Mouse (Mus musculus) kidney, postnatal 10 days (tissue): ENCODE data around the gene Npff.

Source experiments
- DNase-seq: peaks from one replicate; pipeline ENCODE4 v3.0.0; 2021; ENCODE audit warnings: mixed read lengths

Gene Npff

DNA sequence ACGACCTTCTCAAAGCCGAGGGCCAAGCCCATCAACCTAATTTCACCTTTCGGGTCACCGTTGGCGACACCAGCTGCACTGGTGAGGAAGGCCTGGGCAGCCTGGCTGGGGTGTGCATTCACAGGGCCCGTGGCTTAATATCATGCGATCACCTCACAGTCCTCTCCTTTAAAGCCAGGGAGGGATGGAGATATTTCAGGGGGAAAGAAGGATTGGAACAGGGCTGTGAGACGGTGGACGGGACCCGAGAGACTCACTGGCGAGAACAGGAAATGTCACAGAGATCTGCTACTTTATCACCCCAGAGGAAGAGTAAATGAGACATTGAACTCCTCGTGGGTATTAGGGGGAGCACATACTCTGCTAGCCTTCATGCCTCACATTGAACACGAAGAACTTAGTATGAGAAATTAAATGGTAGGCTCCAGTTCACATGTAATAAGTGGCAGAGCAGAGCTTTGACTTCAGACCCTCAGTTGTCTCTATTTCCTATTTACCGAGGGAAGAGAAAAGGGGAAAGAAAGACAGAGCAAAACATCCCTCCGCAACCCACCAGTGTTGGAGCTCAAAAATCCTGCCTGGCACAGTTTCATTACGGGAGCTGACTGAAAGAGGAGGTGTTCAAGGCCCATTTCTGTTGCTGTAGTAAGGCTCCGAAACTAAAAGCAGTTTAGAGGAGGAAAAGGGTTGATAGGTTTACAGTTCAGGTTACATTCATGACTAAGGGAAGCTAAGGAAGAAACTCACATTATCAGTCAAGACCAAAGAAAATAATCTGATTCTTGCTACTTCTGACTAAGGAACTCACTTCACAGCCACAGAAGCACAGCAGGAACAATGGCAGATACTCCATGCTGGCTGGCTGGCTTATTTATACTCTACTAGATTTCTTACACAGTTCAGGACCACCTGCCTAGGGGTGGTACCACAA lies 5.3 kb downstream of the Npff start:
- no peak for DNase-seq

DNA sequence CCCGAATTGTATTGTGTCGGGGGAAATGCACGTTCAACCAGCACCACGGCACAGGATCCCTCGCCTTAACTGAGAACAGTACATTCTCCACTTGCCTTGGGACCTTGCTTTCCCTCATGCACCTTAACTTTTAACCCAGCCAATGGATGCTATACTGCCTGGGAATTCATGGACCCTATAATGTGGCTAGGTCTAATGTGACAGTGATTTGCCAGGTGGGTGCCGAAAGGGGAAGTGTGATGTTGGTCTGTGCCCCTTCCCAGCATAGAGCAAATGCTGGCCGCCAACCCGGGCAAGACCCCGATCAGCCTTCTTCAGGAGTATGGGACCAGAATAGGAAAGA lies 5.9 kb downstream of the Npff start:
- DNase-seq: no peak

DNA sequence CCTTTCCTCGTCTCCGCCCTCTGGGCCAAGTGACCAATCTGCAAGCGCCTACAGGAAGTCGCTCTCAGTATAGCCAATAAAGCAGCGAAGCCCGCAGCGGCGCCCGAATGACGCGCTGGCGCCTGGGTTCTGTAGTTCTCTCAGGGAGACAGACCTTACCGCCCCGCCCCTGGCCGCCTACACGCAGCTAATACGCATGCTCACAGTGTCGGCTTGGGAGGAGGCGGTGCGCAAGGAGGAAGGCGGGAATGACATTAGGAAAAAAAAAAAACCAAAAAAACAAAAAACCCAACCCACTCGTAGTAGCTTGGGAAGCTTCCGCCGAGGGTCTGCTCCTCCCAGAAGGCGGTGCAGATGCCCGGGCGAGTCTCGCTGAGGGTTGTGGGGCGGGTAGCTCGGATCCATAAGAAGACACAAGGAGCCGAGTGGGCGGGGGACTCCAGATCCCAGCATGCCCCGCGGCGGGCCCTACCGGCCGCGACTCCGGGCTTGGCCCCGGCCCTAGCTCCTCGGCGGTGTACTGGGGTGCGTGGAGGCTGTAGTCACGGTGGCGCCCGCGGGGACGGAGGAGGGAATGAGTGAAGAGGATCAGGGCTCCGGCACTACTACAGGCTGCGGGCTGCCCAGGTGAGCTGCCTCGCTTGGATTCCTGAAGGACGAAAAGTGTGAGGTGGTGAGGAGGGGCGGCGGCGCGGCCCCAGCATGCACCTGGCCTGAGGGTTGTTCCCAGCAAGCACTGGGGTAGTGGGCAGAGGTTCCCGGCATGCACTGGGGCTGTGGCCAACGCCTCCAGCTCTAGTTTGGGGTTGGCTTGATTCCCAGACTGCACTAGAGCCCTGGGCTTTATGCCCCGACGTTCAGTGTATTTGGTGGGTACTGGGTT lies 6.5 kb downstream of the Npff start, which contains the start of gene Tarbp2:
Tarbp2 (plus strand) TSS at position 217 of the 883 bp plus-strand sequence.
- DNase-seq: peak; percentile 100

DNA sequence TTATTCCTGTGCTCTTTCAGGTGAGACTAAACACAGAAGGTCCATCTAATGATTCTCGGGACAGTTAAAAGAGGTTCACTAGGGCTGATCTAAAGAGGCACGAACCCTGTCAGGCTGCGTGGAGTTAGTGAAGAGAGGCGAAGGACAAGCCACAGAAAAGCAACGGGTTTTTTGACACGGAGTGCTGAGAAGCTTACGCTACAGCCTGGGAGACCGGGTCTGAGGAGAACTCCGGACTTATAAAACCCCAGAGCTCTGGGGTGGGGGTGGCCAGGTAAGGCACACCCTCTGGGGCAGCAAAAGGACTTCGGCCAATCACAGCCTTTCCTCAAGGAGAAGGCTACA lies 7.1 kb downstream of the Npff start:
- DNase-seq: no peak

DNA sequence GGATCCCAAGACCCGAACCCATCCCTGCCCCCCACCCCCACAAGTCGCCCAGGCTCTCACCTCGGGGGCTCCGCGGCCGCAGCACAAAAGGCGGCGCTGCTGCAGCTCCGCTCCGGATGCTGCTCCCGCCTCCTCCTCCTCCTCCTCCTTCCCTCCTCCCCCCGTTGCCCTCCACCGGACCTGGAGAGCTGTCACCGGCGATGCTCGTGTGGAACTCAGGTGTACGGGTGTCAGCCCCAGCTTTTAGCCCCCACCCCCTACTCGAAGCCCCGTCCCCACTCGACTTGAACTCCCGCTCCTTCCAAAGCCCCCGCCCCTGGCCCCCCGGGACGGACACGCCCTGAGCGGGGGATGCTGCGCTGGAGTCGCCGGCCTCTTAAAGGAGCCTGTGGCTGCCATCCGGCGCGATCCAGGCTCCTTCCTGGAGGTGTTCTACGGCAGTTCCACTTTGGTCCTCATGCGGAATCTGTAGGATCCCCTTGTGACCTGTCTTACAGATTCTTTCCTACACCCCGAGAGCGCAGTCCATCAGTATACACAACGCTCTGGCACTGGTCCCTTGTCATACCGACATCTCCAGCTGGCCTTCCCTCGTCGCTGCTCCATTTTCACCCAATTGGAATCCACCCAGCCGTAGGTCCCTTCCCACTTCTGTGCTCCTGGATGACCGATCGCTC lies 7.9 kb downstream of the Npff start, which contains the start of gene Map3k12:
Map3k12 (minus strand) TSS at position 337 of the 677 bp plus-strand sequence.
- DNase-seq: peak; percentile 82

DNA sequence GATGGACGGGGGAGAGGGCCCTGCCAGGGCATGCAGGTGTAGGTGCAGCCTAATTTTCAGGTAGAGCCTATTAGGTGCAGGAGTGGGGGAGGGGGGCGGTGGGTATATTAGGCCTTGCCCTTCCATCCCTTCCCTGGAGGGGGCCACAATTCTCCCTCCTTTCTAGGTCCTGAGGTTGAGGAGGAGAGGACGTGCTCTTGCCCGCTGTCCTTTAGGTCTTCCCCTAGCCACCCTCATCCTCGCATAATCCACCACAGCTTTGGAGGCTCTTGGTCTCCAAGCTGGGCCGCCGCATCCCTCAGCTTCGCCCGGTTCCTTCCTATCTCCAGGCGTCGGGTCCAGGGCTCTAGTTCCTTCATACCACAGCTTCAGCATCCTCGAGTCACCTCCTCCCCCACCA lies 8.4 kb downstream of the Npff start:
- DNase-seq: peak; percentile 56

DNA sequence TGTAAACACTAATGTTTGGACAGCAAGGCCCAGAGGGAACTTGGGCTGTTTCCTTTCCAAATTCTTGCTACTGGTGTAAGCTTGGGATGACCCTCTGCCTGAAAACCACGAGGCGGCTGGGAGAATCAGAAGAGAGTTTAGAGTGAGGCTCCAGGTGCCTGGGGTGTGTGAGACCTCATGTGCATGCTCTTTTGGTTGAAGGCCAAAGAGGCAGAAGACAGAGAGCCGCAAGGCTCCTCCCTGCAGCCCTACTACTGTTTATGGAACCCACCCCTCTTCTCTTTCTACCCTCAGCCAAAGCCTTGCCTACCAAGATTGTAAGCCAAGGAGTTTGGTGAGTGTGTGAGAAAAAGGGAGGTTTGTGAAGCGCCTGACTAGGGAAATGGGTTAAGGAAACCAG lies 9.0 kb downstream of the Npff start:
- no peak for DNase-seq

DNA sequence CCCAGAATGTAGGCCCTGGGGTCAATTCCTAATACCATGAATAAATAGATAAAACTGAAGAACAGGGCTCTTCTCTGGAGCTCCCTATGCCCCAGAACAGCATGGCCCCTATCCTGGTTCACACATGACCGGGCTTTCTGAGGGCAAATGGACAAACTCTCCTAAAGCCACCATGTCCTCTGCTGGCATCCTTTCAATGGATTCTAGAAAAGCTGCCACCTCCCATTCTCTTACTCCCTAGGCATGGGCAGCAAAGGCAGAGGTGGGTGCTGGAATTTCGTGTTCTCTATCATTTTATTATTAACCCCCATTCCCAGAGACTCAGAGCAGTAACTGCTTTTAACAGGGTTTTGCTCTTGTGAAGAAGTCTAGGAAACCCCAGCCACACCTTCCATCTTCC lies 9.5 kb downstream of the Npff start:
- no peak for DNase-seq

DNA sequence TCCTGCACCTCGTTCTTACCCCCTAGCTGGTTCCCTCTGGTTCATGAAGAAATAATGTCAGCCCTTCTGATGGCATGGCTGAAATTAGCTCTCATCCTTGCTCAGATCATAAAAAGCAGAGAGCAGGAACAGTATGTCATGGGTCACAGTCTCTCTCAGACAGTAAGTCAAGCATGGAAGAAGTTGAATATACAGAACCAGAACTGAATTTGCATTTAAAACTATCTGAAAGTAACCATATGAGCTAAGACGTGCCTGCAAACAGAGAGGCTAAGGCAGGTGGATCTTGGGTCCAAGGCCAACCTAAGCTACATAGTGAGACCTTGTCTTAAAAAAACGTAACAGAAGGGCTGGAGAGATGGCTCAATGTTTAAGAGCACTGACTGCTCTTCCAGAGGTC lies 11.7 kb downstream of the Npff start:
- DNase-seq: no peak

DNA sequence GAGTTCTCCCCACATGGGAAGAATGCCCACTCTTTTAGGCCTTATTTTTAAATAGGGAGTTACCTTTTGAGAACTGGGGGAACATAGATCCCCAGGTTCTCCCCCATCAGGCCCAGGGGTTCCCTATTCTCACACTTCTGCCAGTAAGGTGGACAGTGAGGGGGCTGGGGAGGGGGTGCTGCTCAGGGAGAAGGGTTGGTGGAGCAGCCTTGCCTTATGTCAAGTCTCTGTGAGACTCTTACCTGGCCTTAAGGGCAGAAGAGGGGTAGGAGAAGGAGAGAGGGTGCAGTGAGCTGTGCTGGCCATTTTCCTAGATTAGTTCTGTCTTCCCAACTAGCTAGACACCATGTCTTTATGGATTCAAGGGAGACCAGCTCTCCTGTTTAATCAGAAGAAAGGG lies 12.3 kb downstream of the Npff start:
- no peak for DNase-seq

DNA sequence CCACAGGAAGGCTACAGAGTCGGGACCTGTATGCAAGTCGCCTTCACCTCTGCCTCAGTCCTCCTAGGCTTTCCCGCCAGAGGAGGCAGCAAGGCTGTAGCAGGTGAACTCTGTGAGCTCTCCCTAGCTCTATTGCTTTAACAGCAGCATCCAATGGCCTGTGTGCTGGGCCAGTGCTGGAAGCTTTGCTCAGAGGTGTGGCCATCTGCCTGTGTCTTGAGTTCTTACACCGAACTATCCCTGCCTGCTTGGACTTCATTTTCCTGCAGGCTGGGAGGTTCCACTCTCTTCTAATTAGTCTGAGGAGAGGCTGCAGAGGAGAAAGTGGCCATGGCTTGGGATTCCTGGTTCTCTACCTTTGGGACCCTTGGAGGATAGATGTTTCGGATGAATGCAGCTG lies 12.7 kb downstream of the Npff start:
- DNase-seq: no peak

DNA sequence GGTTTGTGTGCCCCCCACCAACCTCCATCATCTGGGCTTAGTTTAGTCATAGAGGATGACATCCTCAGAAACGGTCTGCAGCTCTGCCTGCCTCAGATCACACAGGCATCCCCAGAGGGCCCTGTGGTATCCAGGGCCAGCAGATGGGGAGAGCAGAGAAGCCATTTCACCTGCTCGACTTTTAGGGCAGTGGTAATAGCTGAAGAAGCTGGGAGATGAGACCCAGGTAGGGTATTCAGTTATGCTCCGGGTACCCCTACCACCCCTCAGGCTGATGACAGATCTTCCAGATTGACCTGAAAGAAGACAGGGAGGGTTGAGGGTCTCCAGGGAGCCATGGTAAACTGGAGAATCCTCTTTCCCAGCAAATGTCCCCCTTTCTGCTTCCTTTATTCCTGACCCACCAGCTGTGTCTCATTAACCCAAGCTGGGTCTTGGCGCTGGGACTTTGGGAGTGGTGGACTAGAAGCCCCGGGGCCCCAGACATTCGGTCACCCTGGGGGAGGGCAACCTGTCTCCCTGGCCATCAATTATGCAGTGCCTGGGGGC lies 13.4 kb downstream of the Npff start:
- DNase-seq: peak; percentile 74

DNA sequence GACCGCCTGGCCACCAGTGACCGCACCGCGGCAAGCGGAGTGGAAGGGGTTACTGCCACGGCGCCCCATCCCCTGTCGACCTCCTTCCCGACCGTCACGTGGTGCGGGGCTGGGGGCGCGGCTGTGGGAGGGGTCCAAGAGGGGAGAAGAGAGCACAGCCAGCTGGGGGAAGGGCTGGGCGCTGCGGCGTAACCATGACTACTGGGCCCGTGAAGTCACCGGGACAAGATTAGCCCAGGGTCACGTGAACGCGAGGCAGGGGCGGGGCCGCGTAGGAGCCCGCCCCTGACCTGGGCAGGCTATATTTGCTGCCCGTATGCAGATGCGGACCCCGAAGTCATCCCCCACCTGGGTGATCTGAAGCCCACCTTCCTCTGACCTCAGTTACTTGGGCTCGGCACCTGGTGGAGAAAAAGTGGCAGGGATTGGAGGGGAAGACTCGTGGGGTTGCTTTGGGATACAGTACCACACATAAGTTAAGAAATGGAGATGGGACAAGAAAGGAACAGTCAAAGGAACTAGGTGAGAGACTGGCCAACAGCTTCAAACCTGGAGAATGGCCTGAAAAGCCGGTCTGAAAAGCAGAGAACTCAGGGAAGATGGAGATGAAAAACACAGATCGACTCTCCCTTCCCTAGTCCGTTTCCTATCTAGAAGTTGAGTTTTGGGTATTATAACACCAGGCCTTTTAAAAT lies 14.0 kb downstream of the Npff start:
- DNase-seq: peak; percentile 93

DNA sequence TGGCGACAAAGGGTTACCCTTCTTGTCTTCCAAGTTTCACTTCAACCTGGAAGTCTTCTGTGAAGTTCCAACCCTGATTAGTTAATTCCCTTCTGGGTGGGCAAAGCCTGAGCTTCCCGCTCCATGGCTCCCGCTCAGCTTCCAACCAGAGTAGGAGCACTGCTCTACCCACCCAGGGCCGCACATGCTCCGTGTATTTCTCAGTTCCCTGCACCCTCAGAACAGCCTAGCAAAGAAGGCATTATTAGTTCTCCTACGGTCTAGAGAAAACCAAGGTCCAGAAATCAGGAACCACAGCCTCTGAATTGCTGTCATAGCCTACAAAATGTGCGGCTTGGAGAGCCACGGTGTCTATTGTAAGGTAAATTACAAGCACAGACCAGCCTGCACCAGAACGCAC lies 14.6 kb downstream of the Npff start:
- peak; percentile 17 for DNase-seq

DNA sequence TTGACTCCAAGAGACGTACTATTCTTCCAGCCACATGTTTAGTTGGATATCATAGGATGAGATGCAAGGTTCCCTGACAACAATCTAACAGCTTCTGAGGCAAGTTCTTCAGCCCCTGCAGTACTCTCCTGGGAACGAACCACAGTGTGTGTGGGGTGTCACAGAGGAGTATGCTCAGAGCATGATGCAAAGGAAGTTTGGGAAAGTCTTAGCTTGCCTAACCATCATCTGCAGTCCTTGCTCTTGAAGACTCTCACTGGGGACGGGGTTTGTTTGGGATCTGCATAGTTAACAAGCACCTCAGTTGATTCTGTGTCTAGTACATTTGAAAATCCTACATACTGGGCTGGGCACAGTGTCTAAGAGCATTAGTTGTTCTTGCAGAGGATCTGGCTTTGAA lies 16.4 kb downstream of the Npff start:
- DNase-seq: peak; percentile 3

DNA sequence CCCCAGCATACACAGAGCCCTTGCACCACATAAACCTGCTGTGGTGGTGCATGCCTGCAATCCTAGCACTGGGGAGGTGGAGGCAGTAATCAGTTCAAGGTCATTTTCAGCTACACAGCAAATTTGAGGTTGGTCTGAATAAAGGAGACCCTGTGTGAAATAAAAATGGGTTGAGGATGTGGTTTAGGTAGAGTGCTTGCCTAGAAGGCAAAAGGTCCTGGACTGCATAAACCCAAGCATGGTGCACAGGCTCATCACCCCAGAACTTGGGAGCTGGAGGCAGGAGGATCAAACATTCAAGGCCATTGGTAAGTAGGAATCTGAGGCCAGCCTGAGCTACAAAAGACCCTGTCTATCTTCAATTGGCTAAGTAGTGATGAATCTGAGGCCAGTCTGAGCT lies 17.2 kb downstream of the Npff start:
- DNase-seq: peak; percentile 2

DNA sequence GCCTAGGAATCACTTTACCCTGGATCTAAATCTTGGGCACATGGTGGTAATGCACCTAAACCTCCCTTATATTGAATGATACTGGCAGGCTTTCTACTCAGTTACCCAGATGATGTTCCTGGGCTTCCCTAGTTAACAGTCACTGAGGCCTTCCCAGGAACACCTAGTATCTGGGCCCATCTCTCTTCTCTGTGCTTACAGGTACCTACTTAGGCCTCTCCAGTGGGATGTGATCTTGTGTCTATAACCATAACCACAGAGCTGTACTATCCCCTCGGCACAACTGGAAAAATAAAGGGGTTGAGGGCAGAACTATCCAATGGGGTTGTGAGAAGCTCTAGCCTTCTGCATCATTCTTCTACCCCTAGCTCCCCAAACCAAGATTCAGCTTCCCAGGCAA lies 17.9 kb downstream of the Npff start:
- peak; percentile 3 for DNase-seq

DNA sequence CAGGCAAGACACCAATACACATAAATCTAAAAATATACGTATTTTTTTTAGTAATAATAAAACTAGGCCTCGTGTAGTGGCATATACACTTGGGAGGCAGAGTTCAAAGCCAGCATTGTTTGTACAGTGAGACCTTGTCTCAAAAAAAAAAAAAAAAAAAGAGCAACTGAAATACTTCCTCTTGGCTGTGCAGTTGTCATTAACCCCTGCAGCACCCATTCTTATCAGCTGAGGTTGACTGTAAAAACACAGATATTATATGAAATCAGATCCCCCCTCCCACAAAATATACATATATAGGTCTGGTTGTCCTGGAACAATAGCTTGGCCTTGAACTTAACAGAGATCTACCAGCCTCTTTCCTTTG lies 18.3 kb downstream of the Npff start:
- peak; percentile 2 for DNase-seq

DNA sequence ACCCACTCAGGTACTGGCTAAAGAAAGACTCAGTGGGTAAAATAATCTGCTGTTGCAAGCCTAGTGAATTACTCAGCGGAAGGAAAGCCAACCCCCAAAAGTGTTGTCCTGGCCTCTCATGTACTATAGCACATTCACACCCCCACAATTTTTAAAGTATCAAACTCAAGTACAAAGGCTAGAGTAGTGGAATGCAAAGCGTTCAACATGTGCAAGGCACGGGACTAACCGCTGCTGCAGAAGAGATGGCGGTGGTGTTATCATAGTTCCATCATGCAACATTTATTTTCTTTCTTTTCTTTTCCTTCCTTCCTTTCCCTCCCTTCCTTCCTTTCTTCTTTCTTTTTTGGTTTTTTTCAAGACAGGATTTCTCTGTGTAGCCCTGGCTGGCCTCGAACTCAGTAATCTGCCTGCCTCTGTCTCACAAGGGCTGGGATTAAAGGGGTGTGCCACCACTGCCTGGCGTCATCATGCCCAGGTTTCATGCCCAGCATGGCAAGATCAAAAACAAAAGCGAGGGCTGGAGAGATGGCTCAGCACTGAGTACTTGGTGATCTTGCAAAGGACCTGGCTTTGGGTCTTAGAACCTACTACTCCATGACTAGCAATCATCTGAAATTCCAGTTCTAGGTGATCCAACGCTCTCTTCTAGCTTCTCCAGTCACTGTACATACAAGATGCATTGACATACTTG lies 18.8 kb downstream of the Npff start:
- peak; percentile 8 for DNase-seq

DNA sequence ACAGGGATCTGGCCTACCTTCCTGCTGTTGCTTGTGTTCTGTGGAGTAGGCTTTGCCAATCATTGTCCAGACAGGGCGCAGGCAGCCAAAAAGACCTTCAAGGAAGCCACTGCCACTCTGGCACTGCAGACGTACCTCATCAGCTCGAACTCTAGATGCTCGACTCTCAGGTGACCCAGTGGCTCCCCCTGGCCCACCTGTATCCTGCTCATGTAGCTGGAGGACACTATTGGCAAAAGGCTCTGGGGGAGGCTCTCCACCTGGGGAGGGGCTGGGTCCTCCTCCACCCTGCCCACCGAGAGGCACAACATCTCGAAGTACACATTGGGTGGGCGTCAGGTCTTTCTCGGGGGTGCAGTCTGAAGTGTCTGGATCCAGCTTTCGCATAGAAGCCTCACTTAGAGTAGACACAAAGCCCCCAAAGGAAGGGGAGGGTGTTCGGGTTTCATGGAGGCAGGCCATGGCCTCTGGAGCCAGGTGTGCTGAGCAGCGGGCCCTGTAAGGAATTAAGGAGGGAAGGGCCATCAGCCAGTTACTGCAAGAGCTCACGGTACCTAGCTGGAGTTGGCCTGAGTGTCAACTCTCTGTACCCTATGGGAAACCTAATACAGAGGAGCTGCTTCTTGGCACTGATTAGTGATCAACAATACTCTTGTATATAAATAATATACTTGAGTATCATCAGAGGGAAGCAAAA lies 19.5 kb downstream of the Npff start:
- DNase-seq: no peak
